Mouse (Mus musculus) activated CD4-positive, CD25-positive, alpha-beta regulatory T cell, adult 4 months (primary cell): ENCODE data around the gene Klhl29. TPM values are rescaled to one million over a fixed set of nuclear protein-coding genes. Genes with fewer than 3 reads are reported as not detected.

ENCODE experiments used
- ATAC-seq: one replicate; pipeline ENCODE4 v1.8.0; 2017
- polyA plus RNA-seq, 2 experiments: library from polyadenylated mRNA; unstranded; fragments of 100-300 nt; shearing (Covaris generic); gene quantifications; one replicate each; pipeline ENCODE4 v1.2.1; 2017

Klhl29 gene
- polyA plus RNA-seq, 2 experiments from 2014 or later, result 0.09 to 0.28 TPM

- no peak for ATAC-seq
Measured at GRCm38 (mm10) chr12:5252569-5252968, 122.9 kb downstream of the Klhl29 start.

DNA sequence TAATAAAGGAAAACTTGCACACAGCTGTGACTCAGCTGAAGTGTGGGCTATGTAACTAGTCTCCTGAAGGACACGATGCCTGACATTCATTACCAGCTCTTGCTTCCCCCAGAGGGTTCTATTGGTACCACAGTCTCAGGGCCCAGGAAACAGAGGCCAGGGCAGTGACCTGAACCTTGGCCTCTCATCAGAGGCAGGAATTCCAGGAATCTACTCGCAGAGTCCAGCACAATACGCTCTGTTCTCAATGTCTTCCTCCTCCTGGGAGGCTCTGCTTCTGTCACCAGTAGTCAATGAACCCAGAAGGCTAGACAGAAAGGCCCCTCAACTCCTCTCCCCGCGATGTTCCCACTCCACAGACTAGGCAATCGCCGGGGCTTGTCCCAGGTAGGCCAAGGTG lies 125.4 kb downstream of the Klhl29 start:
- no peak for ATAC-seq

DNA sequence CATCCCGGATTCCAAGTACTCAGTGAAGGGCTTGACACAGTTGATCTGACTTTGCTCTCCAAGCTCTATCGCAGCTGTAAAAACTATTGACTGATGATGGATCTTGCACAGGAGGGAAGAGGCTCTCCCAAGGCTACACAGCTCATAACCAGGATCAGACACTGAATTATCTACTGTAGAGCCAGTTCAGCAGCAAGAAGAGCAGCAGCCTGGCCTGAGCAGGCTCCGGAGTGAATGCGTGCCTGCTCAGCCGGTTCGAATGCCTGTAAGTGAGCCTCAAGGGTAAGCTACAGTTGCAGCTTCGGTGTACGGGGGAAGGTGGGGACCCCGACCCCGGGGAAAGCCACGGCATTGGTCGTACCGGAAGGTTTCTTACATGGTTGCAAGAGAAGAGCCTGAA lies 126.4 kb downstream of the Klhl29 start:
- no peak for ATAC-seq

GRCm38 (mm10) chr12:5247505-5247904 lies 128.0 kb downstream of the Klhl29 start:
- ATAC-seq, result no peak

DNA sequence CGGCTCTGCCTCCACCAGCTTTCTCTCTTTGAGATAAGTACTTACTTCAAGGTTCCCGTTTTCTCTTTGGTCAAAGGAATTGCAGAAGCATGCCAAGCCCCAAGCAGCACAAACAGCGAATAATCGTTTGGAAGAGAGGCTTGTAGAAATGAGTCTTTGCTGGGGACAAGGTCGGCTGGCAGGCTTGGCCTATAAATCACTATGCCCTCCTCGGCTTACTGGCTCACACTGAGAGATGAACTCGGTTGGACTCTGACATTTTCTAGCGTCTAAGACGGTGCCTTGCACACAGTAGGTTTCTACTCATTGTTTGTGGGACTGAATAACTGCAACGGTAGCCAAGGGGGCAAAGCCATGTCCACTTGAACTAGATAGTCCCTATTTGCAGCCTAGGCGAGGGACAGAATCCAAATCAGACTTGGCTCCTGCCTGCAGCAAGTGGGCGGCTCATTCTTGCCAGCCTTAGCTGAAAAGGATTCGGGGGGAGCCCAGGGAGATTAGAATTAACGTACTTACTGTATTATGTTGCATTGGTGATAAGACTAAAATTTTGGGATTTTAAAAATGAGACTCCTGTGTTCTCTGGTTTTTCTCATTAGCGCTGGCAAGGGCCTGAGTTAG lies 128.7 kb downstream of the Klhl29 start:
- no peak for ATAC-seq

DNA sequence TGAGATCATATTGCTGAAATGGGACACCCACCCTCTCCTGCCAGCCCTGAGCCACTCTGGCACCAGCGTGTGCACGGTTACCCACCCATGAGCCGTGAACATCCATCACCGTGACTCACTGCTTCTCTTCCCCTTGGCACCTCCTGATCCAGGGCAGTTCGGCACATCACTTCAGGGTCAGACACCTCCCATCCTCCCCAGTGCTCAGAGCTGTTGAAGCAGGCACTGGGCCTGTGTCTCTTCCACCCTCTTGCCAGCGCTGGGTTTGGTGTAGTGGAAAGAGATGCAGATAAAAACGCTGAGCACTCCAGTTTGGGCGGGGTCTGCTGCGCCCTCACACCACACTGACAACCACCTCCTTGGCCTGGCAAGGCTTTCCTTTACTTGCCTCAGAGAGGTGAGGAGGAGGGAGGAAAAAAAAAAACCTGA lies 129.3 kb downstream of the Klhl29 start:
- ATAC-seq, result no peak

GRCm38 (mm10) chr12:5245207-5245597 lies 130.3 kb downstream of the Klhl29 start:
- no peak for ATAC-seq

DNA sequence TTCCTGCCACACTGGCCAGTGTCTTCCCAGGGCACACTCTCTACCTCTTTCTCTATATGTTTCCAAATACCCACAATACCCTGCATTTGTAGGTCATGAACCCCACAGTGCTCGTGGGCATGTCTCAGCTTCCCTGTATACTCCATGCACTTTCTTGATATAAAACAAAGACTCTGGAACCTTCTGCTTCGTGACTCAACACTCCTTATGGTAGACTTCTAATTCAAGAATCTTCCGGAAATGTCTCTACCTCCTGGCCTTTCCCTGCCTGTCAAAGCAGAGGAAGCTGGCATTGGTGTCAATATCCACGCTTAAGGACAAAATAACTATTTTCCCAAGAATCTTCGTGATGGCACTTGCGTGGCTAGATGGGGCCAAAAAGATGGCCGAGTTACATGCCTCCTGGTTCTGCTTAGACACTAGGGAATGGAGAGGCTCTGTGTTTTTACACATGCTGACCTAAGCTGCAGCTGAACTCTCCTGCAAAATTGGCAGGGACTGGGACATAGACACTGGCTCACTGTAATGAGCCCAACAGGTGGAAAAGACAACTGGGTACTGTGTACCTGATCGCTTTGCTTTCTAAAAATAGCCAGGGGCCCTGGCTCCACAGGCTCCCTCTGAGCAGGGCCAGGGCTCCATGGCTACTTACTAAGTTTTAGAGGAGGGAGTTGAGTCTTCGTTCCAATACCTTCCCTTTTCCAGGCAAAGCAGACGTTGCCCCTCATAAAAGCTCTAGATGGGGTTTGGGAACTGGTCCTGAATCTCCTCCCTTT lies 130.9 kb downstream of the Klhl29 start:
- no peak for ATAC-seq

GRCm38 (mm10) chr12:5243867-5244266 lies 131.6 kb downstream of the Klhl29 start:
- no peak for ATAC-seq

GRCm38 (mm10) chr12:5243449-5243848 lies 132.0 kb downstream of the Klhl29 start:
- no peak for ATAC-seq

DNA sequence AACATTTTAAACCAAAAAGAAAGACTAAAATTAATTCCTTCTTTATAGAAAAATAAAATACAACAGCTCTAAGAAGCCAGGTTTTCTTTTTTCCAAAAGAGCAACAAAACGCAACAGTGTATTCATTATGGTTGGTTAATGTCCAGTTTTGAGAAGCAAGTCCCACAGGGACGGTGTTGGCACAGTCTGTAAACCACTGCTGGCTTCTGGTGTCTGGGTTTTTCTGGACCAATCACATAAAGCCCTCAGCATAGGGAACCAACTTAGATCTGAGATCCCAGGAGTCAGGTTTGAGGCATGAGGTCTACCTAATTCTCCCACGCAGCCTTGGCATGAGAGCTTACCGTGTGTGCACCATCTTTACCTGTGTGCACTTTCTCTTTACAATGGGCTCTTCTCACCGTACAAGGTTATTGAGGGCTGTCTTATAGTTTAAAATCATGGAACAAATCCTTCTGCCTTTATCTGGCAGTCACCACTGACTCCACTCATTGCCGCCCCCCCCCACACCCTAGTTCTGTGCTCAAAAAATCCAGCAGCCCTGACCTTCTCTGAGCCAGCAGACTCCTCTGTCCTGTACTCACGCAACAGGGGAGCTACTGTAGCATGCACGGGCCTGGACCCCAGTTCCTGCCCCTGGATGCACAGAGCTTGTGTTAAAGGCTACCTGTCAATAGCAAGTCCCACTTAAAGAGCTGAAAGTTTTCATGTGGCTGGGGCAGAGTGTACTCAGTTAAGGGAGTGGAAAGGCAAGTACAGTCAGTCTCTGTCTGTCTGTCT lies 132.7 kb downstream of the Klhl29 start:
- no peak for ATAC-seq

GRCm38 (mm10) chr12:5239451-5240245 lies 135.8 kb downstream of the Klhl29 start:
- ATAC-seq, result no peak

DNA sequence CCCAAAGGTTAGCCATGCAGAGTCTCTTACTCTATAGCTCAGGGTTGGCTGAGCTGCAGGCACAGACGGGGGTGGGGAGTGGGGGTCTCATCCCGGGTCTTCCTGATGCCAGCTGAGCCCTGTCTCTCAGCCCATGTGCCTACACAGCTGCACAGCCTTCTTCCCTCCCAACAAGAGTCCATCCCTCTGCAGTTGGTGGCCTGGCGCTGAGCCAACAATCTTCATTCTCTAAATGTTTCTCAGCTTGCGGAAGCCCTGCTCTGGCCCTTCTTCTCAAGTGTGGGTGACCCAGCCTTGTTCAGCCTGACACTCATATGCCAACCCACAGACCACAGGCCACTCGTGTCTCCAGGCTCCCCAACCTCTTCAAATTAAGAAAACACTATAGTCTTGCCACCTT lies 138.4 kb downstream of the Klhl29 start:
- no peak for ATAC-seq

DNA sequence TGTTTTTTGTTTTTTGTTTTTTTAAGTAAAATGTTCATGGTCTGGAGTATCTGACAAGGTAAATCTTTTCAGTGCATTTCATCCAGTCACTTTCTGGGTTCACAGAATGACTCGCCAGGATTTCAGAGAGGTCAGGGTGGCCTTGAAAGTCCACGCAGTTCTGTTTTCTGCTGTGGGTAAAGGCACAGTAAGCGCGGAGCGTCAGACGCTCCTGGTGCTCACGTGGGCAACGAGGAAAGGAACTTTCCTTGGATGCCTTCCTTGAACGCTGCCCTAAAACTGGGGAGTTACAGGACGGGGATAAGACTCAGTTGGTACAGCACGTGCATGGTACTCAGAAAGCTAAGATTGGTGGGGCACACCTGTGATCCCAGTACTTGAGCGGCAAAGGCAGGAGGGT lies 139.9 kb downstream of the Klhl29 start:
- no peak for ATAC-seq

DNA sequence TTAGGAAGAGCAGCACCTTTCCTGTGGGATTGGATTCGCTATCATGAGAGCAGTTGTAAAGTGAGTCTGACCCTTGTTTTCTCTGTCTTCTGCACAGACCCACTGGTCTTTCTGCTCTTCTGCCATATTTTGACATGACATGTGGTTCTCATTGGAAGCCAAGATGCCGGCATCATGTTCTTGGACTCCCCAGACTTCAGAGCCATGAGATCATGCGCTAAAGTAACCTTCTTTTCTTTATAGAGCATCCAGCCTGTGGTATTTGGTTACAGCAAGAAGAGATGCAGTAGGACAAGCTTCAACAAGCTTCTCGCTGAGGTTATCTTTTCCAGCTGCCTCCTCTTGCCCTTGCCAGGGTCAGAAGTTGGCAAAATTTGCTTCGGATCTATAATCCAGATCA lies 145.0 kb downstream of the Klhl29 start:
- ATAC-seq, result no peak

GRCm38 (mm10) chr12:5226676-5227654 lies 148.5 kb downstream of the Klhl29 start:
- ATAC-seq, result no peak

- ATAC-seq, result no peak
Measured at GRCm38 (mm10) chr12:5223595-5223994, 151.9 kb downstream of the Klhl29 start.

DNA sequence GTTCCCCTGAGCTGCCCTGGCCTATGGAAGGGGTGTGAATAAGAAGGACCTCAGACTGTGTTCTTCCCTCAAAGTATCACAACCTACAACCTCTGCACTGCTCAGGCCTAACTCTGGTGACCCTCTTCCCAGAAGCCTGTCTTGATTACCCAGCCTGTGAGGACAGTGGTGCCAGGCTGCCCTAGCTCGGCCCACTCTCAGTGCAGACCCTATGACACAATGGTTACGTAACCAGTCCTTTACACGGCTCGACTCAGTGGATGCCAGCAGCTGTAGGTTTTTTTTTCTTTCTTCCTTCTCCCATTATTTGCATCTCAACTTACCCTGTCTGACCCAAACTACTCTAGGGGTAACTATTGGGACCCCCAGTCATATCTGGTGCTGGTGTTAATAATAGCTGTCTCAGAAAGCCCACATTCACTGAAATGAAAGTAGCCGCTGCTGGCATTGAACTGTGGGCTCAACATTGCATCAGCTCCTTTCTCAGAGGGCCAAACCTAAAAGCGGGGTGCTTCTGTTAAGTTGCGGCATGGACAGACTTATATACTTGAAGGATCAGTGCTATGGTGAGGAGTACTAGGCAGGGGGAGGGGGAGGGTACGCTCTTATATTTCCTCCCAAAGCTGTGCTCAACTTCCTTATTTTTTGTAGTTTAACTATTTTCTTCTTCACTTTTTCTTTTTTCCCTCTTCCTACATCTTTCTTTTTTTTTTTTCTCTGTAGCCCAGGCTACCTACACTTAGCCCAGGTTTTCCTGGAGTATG lies 152.9 kb downstream of the Klhl29 start:
- no peak for ATAC-seq

DNA sequence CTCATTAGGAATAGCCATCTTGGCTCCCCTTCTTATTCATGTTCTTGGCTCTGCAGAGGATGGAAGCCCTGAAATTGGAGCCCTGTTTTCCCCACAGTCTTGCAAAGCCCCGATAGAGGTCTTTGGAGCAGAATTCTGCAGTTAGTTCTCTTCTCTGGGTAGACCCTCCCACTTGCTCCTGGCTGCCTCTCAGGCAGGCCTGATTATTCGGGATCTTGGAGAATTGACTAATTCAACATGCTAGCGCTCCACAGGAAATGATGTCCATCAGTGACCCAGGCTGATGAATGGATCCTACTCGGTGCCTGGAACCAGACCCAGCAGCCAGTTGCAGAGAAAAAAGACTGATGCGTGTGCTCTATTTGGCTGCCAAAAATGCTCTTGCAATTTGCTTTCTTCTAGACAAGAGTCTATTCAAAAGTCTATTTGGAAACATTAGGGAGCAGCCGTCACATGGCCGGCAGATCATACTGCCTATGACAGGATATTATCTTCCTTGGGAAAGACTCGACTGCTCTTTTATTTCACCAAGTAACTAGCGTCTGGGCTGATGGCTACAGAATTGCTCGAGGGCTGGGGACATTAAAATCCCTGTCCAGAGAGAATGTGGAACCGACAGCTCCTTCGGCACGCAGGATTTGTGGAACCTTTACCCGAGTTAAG lies 155.4 kb downstream of the Klhl29 start:
- no peak for ATAC-seq
